Mouse (Mus musculus) embryonic facial prominence, embryonic 12.5 days (tissue): ENCODE data around the gene Hspa1a. TPM values are rescaled to one million over a fixed set of nuclear protein-coding genes. Genes with fewer than 3 reads are reported as not detected.
"Not testable (repeated sequence)": the region's sequence is repeated elsewhere in the genome, so short reads cannot be mapped to it uniquely, and the experiment has no call there.

ENCODE experiments used
- ATAC-seq: fragments of 200-750 bp; cut with Nextera tagmentation; 2 replicates; pipeline ENCODE4 v1.8.0; 2017; ENCODE audit not compliant: insufficient number of reproducible peaks, insufficient read depth, low FRiP score, low TSS enrichment
- H3K27ac ChIP-seq: fragments of 300-500 bp; sonication (generic); 2 replicates; pipeline ENCODE4 v1.5.1; 2016; ENCODE audit warnings: mild to moderate bottlenecking
- H3K27me3 ChIP-seq: fragments of 300-500 bp; sonication (generic); 2 replicates; pipeline ENCODE4 v1.6.1; 2016; ENCODE audit warnings: mild to moderate bottlenecking, moderate library complexity
- H3K36me3 ChIP-seq: fragments of 300-500 bp; sonication (generic); 2 replicates; pipeline ENCODE4 v1.6.1; 2016; ENCODE audit warnings: mild to moderate bottlenecking
- H3K4me1 ChIP-seq: fragments of 300-500 bp; sonication (generic); 2 replicates; pipeline ENCODE4 v1.6.1; 2016
- H3K4me2 ChIP-seq: fragments of 300-500 bp; sonication (generic); replicated peaks from 2 replicates; pipeline ENCODE4 v1.6.1; 2016; ENCODE audit warnings: mild to moderate bottlenecking, moderate library complexity
- H3K4me3 ChIP-seq: fragments of 300-500 bp; sonication (generic); 2 replicates; pipeline ENCODE4 v1.5.1; 2016; ENCODE audit warnings: mild to moderate bottlenecking
- H3K9ac ChIP-seq: fragments of 300-500 bp; sonication (generic); 2 replicates; pipeline ENCODE4 v1.6.1; 2016; ENCODE audit warnings: mild to moderate bottlenecking, moderate library complexity
- H3K9me3 ChIP-seq: fragments of 300-500 bp; sonication (generic); 2 replicates; pipeline ENCODE4 v1.6.1; 2016; ENCODE audit warnings: mild to moderate bottlenecking, moderate library complexity
- WGBS: fragments of 180-500 bp; shearing (Covaris S2); methylation state at CpG from one replicate; pipeline ENCODE4 v1.1.7; 2016; 5-methylcytosine and 5-hydroxymethylcytosine counted together
- polyA plus RNA-seq: library from polyadenylated mRNA; unstranded; fragments of >200 nt; fragmentation: Nextera tagmentation; extraction: Ambion mirVana; gene quantifications from 2 replicates; pipeline ENCODE4 v1.2.1, GENCODE M21; 2016

The Hspa1a gene
- polyA plus RNA-seq, result 4.2 and 4.9 TPM in 2 replicates

- not testable (repeated sequence) for H3K36me3 ChIP-seq, H3K4me1 ChIP-seq, H3K9me3 ChIP-seq
- Histone ChIP-seq H3K4me3 (peak within 1 kb of the TSS; percentile 35), H3K27ac (0 out of 2 replicates have a peak within 1 kb of the TSS, but pooled peaks have one; percentile 2), H3K4me2 (peak within 1 kb of the TSS; percentile 65), H3K9ac (peak within 1 kb of the TSS; percentile 28; the same call in 1 of the 2 replicates), H3K27me3 (peaks cover 26% of the 10 kb centered on the region)
- ATAC-seq, result peak; percentile 79
- under 1% methylated on average over 29 of the region's 33 CpGs for WGBS
Measured at GRCm38 (mm10) chr17:34972069-34972749, at the start of gene Hspa1a, which contains the start of gene Hspa1l. TSS of gene Hspa1a (minus strand) at chr17:34972156. TSS of gene Hspa1l (plus strand) at chr17:34972703.

DNA sequence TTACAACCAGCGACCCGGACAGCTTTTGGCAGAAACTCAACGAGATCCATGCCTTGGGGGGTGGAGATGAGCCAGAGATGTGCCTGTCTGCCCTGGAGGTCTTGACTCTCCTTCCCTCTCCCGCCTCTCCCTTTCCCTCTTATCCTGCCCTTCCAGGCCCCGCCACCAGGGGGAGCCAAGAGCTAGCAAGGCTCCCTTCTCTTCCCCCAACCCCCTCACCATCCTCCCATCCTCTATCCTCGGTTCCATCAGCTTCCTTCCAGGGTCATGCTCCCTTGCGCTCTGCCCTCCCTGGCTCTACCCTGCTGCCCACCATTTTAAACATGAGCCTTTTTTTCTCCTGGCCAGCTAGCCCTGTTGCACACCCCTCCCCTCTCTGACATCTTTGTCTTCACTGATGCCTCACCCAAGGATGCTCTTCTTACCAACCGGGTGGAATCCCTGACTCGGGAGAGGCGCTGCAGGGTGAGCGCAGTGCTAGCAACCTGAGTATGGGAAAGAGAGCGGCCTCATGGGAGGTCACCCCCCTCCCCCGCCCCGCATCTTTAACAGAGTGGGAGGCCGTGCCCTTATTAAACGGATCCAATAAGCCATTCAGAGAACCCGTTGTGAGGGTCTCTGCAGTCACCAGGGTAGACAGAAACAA, 49.3 kb upstream of the Hspa1a start:
- no peak for ATAC-seq
- H3K9ac ChIP-seq, result 0 out of 2 replicates have a peak overlapping the region, but pooled peaks have one; percentile 24
- WGBS, result 14% methylated on average over 17 of the region's 17 CpGs
- peaks cover 19% of the 10 kb centered on the region for H3K4me1 ChIP-seq
- 0 out of 2 replicates have a peak overlapping the region, but pooled peaks have one; percentile 6 for H3K4me3 ChIP-seq
- peaks cover 9% of the 10 kb centered on the region for H3K36me3 ChIP-seq
- no peak overlapping the region for H3K27ac ChIP-seq
- no peaks in the 10 kb centered on the region for H3K27me3 ChIP-seq
- H3K4me2 ChIP-seq, result peak overlapping the region; percentile 21
- H3K9me3 ChIP-seq, result no peaks in the 10 kb centered on the region

DNA sequence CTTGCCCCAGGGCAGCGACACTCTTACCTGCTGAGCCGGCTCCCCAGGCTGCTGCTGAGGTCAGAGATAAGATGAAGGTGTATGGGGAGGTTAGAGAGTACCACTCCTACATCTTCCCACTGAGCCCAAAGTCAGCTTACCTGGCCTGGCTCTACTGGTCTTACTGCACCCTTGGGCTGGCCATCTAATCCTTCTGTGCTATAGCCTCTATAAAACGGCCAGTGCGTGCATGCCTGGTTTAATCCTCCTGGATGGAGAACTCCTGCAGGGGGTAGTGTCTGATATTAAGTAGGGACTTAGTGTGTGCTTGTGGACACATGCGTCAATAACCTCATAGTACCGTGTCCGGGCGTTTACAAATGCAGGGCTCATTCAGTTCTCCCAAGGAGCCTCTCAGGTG, 48.6 kb upstream of the Hspa1a start:
- WGBS, result 86% methylated on average over 8 of the region's 8 CpGs
- Histone ChIP-seq H3K4me3 (no peak overlapping the region), H3K27ac (no peak overlapping the region), H3K36me3 (peaks cover 17% of the 10 kb centered on the region), H3K9me3 (no peaks in the 10 kb centered on the region), H3K4me1 (peaks cover 17% of the 10 kb centered on the region), H3K4me2 (no peak overlapping the region), H3K27me3 (no peaks in the 10 kb centered on the region), H3K9ac (0 out of 2 replicates have a peak overlapping the region, but pooled peaks have one; percentile 24)
- ATAC-seq, result no peak

GRCm38 (mm10) chr17:35019894-35020293, 47.9 kb upstream of the Hspa1a start:
- 74% methylated on average over 11 of the region's 11 CpGs for WGBS
- H3K4me3 ChIP-seq, result no peak overlapping the region

GRCm38 (mm10) chr17:35018171-35018570, 46.2 kb upstream of the Hspa1a start:
- H3K4me2 ChIP-seq, result no peak overlapping the region
- no peak overlapping the region for H3K4me3 ChIP-seq
- WGBS, result 82% methylated on average over 3 of the region's 3 CpGs
- peaks cover 41% of the 10 kb centered on the region for H3K36me3 ChIP-seq
- H3K27me3 ChIP-seq, result no peaks in the 10 kb centered on the region
- peaks cover 11% of the 10 kb centered on the region; the same call in 1 of the 2 replicates for H3K4me1 ChIP-seq
- H3K9ac ChIP-seq, result no peak overlapping the region
- no peak overlapping the region for H3K27ac ChIP-seq
- no peak for ATAC-seq
- no peaks in the 10 kb centered on the region for H3K9me3 ChIP-seq

More at GRCm38 (mm10) chr17:35019894-35020293, 47.9 kb upstream of the Hspa1a start:
- Histone ChIP-seq H3K4me1 (peaks cover 17% of the 10 kb centered on the region), H3K4me2 (no peak overlapping the region), H3K27me3 (no peaks in the 10 kb centered on the region), H3K9ac (no peak overlapping the region), H3K36me3 (peaks cover 23% of the 10 kb centered on the region), H3K27ac (no peak overlapping the region), H3K9me3 (no peaks in the 10 kb centered on the region)
- no peak for ATAC-seq

DNA sequence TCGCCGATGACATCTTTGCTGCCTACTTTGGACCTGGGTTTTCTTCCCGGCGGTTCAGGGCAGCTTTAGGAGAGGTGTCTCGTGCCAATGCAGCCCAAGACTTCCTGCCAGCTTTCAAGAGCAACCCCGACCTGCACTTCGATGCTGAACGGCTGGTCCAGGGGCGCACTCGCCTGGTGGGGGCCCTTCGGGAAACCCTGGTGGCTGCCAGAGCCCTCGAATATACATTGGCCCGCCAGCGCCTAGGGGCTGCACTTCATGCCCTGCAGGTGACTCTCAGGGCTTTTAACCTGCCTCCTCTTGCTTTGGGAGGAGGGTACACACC, 45.7 kb upstream of the Hspa1a start:
- Histone ChIP-seq H3K9ac (no peak overlapping the region), H3K9me3 (no peaks in the 10 kb centered on the region), H3K27me3 (no peaks in the 10 kb centered on the region), H3K36me3 (peaks cover 46% of the 10 kb centered on the region), H3K4me1 (peaks cover 11% of the 10 kb centered on the region; the same call in 1 of the 2 replicates), H3K4me2 (no peak overlapping the region), H3K27ac (no peak overlapping the region), H3K4me3 (no peak overlapping the region)
- WGBS, result 69% methylated on average over 14 of the region's 14 CpGs
- ATAC-seq, result no peak

- Histone ChIP-seq H3K27ac (0 out of 2 replicates have a peak overlapping the region, but pooled peaks have one; percentile 3), H3K4me3 (no peak overlapping the region), H3K27me3 (no peaks in the 10 kb centered on the region), H3K4me2 (no peak overlapping the region), H3K9ac (0 out of 2 replicates have a peak overlapping the region, but pooled peaks have one; percentile 11), H3K9me3 (no peaks in the 10 kb centered on the region), H3K36me3 (peaks cover 52% of the 10 kb centered on the region), H3K4me1 (peaks cover 11% of the 10 kb centered on the region; the same call in 1 of the 2 replicates)
- no peak for ATAC-seq
- 85% methylated on average over 10 of the region's 10 CpGs for WGBS
Measured at GRCm38 (mm10) chr17:35016791-35017705, 45.1 kb upstream of the Hspa1a start.

DNA sequence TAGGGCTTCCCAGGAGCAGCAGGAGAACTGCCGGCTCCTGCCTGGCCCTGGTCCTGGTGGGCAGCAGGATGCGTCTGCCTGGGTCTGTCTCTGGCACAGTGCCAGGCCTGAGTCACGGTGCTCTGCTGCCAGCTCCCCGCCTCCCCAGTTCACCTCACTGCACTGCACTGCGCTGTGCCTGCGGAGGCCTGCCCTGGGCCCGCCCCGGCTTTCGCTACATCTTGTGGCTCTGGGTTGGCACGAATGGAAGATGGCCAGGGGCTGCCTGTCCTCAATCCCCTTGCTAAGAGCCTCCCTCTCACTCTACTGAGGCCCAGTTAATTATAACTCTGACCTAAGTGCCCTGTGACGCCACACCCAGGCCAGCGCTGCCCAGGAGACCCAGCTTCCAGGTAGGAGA, 44.4 kb upstream of the Hspa1a start, which contains the start of gene Vwa7:
Gene Vwa7 (plus strand): TSS at position 204 of the 400 bp plus-strand sequence.
- 76% methylated on average over 12 of the region's 12 CpGs for WGBS
- no peak within 1 kb of the TSS for H3K4me3 ChIP-seq
- H3K4me2 ChIP-seq, result no peak within 1 kb of the TSS
- no peaks in the 10 kb centered on the region for H3K9me3 ChIP-seq
- peaks cover 6% of the 10 kb centered on the region; the same call in 1 of the 2 replicates for H3K4me1 ChIP-seq
- H3K36me3 ChIP-seq, result peaks cover 59% of the 10 kb centered on the region
- peak; percentile 37; the same call in 1 of the 2 replicates for ATAC-seq
- H3K27me3 ChIP-seq, result no peaks in the 10 kb centered on the region
- H3K27ac ChIP-seq, result 0 out of 2 replicates have a peak within 1 kb of the TSS, but pooled peaks have one; percentile 3
- 0 out of 2 replicates have a peak within 1 kb of the TSS, but pooled peaks have one; percentile 11 for H3K9ac ChIP-seq

GRCm38 (mm10) chr17:35015296-35015695, 43.3 kb upstream of the Hspa1a start:
- no peaks in the 10 kb centered on the region for H3K27me3 ChIP-seq
- no peak overlapping the region for H3K9ac ChIP-seq
- H3K4me3 ChIP-seq, result no peak overlapping the region
- no peak overlapping the region for H3K4me2 ChIP-seq
- H3K36me3 ChIP-seq, result peaks cover 69% of the 10 kb centered on the region
- ATAC-seq, result no peak
- no peak overlapping the region for H3K27ac ChIP-seq
- H3K9me3 ChIP-seq, result no peaks in the 10 kb centered on the region
- H3K4me1 ChIP-seq, result no peaks in the 10 kb centered on the region
- 92% methylated on average over 16 of the region's 16 CpGs for WGBS

- no peak overlapping the region for H3K9ac ChIP-seq
- no peak for ATAC-seq
- H3K9me3 ChIP-seq, result no peaks in the 10 kb centered on the region
- no peak overlapping the region for H3K4me3 ChIP-seq
- WGBS, result 85% methylated on average over 6 of the region's 6 CpGs
- H3K27me3 ChIP-seq, result no peaks in the 10 kb centered on the region
- no peak overlapping the region for H3K4me2 ChIP-seq
- peaks cover 89% of the 10 kb centered on the region for H3K36me3 ChIP-seq
- no peak overlapping the region for H3K27ac ChIP-seq
- H3K4me1 ChIP-seq, result no peaks in the 10 kb centered on the region
Measured at GRCm38 (mm10) chr17:35013221-35013620, 41.3 kb upstream of the Hspa1a start.

DNA sequence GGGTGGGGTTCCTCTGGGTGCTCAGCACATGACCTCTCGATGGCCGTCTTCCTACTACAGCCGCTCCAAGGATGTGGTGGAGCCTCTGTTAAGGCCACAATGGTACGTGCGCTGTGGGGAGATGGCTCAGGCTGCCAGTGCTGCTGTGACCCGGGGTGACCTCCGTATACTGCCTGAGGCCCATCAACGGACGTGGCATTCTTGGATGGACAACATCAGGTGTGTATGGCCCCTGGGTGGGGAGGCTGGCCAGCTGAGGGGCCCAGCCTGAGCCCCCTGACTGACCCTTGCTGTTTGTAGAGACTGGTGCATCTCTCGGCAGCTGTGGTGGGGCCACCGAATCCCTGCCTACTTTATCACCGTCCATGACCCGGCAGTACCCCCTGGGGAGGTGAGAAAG, 40.5 kb upstream of the Hspa1a start:
- 0 out of 2 replicates have a peak overlapping the region, but pooled peaks have one; percentile 1 for H3K4me3 ChIP-seq
- ATAC-seq, result no peak
- H3K27ac ChIP-seq, result no peak overlapping the region
- 85% methylated on average over 13 of the region's 13 CpGs for WGBS
- H3K9me3 ChIP-seq, result no peaks in the 10 kb centered on the region
- H3K4me1 ChIP-seq, result no peaks in the 10 kb centered on the region
- peaks cover 97% of the 10 kb centered on the region for H3K36me3 ChIP-seq
- no peak overlapping the region for H3K9ac ChIP-seq
- H3K27me3 ChIP-seq, result no peaks in the 10 kb centered on the region
- no peak overlapping the region for H3K4me2 ChIP-seq
